Mouse (Mus musculus): Measurements from ENCODE around the gene Sdc3. TPM values are rescaled to one million over a fixed set of nuclear protein-coding genes. Genes with fewer than 3 reads are reported as not detected.
A peak's percentile ranks its signal among the peaks of the same experiment; 100 is the strongest.

Gene Sdc3
- polyA plus RNA-seq (2011; ENCODE audit: insufficient read depth, insufficient read length, low replicate concordance, missing spikeins): 13.7 and 18.1 TPM in 2 replicates

GRCm38 (mm10) chr4:130792376-130793179, at the start of gene Sdc3:
Gene Sdc3, plus strand, starts transcription at chr4:130792537.
- Histone ChIP-seq H3K4me3 (replicated peaks; ENCODE audit: control insufficient read depth, low read depth, low read length) (peak within 1 kb of the TSS; percentile 63), H3K27ac (ENCODE audit: control insufficient read depth, insufficient read depth, low read depth, low read length, poor library complexity) (peak within 1 kb of the TSS; percentile 21; the same call in 1 of the 2 replicates), H3K4me1 (ENCODE audit: control insufficient read depth, insufficient read depth, low read length) (peaks cover 2% of the 10 kb centered on the region)
- no peak for TF ChIP-seq CTCF (IDR thresholded peaks at IDR 0.05; ENCODE audit: control insufficient read depth, insufficient read depth, low read length)
- WGBS: 6% methylated on average over 85 of the region's 99 CpGs

GRCm38 (mm10) chr4:130744058-130744457, 48.3 kb upstream of the Sdc3 start:
- 86% methylated on average over 4 of the region's 4 CpGs for WGBS

GRCm38 (mm10) chr4:130745561-130746306, 46.6 kb upstream of the Sdc3 start:
- TF ChIP-seq POLR2A (IDR thresholded peaks at IDR 0.05; ENCODE audit: borderline replicate concordance, control insufficient read depth, low read depth, low read length) (no peak), CTCF (IDR thresholded peaks at IDR 0.05; ENCODE audit: control insufficient read depth, insufficient read depth, low read length) (no peak)
- Histone ChIP-seq H3K4me3 (replicated peaks; ENCODE audit: control insufficient read depth, low read depth, low read length) (no peak overlapping the region), H3K4me1 (ENCODE audit: control insufficient read depth, insufficient read depth, low read length) (no peaks in the 10 kb centered on the region), H3K27ac (ENCODE audit: control insufficient read depth, insufficient read depth, low read depth, low read length, poor library complexity) (no peak overlapping the region)
- WGBS: 94% methylated on average over 5 of the region's 5 CpGs

More at GRCm38 (mm10) chr4:130744058-130744457, 48.3 kb upstream of the Sdc3 start:
- H3K4me1 ChIP-seq (ENCODE audit: control insufficient read depth, insufficient read depth, low read length): no peaks in the 10 kb centered on the region
- TF ChIP-seq CTCF (IDR thresholded peaks at IDR 0.05; ENCODE audit: control insufficient read depth, insufficient read depth, low read length): no peak
- TF ChIP-seq POLR2A (IDR thresholded peaks at IDR 0.05; ENCODE audit: borderline replicate concordance, control insufficient read depth, low read depth, low read length): no peak
- no peak overlapping the region for H3K27ac ChIP-seq (ENCODE audit: control insufficient read depth, insufficient read depth, low read depth, low read length, poor library complexity)
- H3K4me3 ChIP-seq (replicated peaks; ENCODE audit: control insufficient read depth, low read depth, low read length): no peak overlapping the region

GRCm38 (mm10) chr4:130749566-130749965, 42.8 kb upstream of the Sdc3 start:
- Histone ChIP-seq H3K27ac (ENCODE audit: control insufficient read depth, insufficient read depth, low read depth, low read length, poor library complexity) (no peak overlapping the region), H3K4me3 (replicated peaks; ENCODE audit: control insufficient read depth, low read depth, low read length) (no peak overlapping the region), H3K4me1 (ENCODE audit: control insufficient read depth, insufficient read depth, low read length) (no peaks in the 10 kb centered on the region)
- TF ChIP-seq CTCF (IDR thresholded peaks at IDR 0.05; ENCODE audit: control insufficient read depth, insufficient read depth, low read length) (no peak), POLR2A (IDR thresholded peaks at IDR 0.05; ENCODE audit: borderline replicate concordance, control insufficient read depth, low read depth, low read length) (no peak)
- WGBS: 91% methylated on average over 7 of the region's 7 CpGs

GRCm38 (mm10) chr4:130751966-130752365, 40.4 kb upstream of the Sdc3 start:
- Histone ChIP-seq H3K4me1 (ENCODE audit: control insufficient read depth, insufficient read depth, low read length) (no peaks in the 10 kb centered on the region), H3K4me3 (replicated peaks; ENCODE audit: control insufficient read depth, low read depth, low read length) (no peak overlapping the region), H3K27ac (ENCODE audit: control insufficient read depth, insufficient read depth, low read depth, low read length, poor library complexity) (no peak overlapping the region)
- 94% methylated on average over 2 of the region's 2 CpGs for WGBS
- TF ChIP-seq CTCF (IDR thresholded peaks at IDR 0.05; ENCODE audit: control insufficient read depth, insufficient read depth, low read length): no peak
- TF ChIP-seq POLR2A (IDR thresholded peaks at IDR 0.05; ENCODE audit: borderline replicate concordance, control insufficient read depth, low read depth, low read length): no peak

- 91% methylated on average over 7 of the region's 7 CpGs for WGBS
- TF ChIP-seq POLR2A (IDR thresholded peaks at IDR 0.05; ENCODE audit: borderline replicate concordance, control insufficient read depth, low read depth, low read length): no peak
- no peak for TF ChIP-seq CTCF (IDR thresholded peaks at IDR 0.05; ENCODE audit: control insufficient read depth, insufficient read depth, low read length)
- H3K27ac ChIP-seq (ENCODE audit: control insufficient read depth, insufficient read depth, low read depth, low read length, poor library complexity): no peak overlapping the region
- no peak overlapping the region for H3K4me3 ChIP-seq (replicated peaks; ENCODE audit: control insufficient read depth, low read depth, low read length)
- H3K4me1 ChIP-seq (ENCODE audit: control insufficient read depth, insufficient read depth, low read length): no peaks in the 10 kb centered on the region
These were observed 39.7 kb upstream of the Sdc3 start for GRCm38 (mm10) chr4:130752591-130752990.

- TF ChIP-seq CTCF (IDR thresholded peaks at IDR 0.05; ENCODE audit: control insufficient read depth, insufficient read depth, low read length): no peak
- TF ChIP-seq POLR2A (IDR thresholded peaks at IDR 0.05; ENCODE audit: borderline replicate concordance, control insufficient read depth, low read depth, low read length): no peak
- H3K4me3 ChIP-seq (replicated peaks; ENCODE audit: control insufficient read depth, low read depth, low read length): no peak overlapping the region
- no peaks in the 10 kb centered on the region for H3K4me1 ChIP-seq (ENCODE audit: control insufficient read depth, insufficient read depth, low read length)
- WGBS: 88% methylated on average over 5 of the region's 5 CpGs
- no peak overlapping the region for H3K27ac ChIP-seq (ENCODE audit: control insufficient read depth, insufficient read depth, low read depth, low read length, poor library complexity)
These were observed 38.6 kb upstream of the Sdc3 start for GRCm38 (mm10) chr4:130753755-130754154.

- no peak overlapping the region for H3K27ac ChIP-seq (ENCODE audit: control insufficient read depth, insufficient read depth, low read depth, low read length, poor library complexity)
- no peak overlapping the region for H3K4me3 ChIP-seq (replicated peaks; ENCODE audit: control insufficient read depth, low read depth, low read length)
- H3K4me1 ChIP-seq (ENCODE audit: control insufficient read depth, insufficient read depth, low read length): no peaks in the 10 kb centered on the region
- TF ChIP-seq POLR2A (IDR thresholded peaks at IDR 0.05; ENCODE audit: borderline replicate concordance, control insufficient read depth, low read depth, low read length) (no peak), CTCF (IDR thresholded peaks at IDR 0.05; ENCODE audit: control insufficient read depth, insufficient read depth, low read length) (no peak)
- WGBS: 75% methylated on average over 2 of the region's 2 CpGs
These were observed 37.6 kb upstream of the Sdc3 start for GRCm38 (mm10) chr4:130754776-130755175.

All from bone marrow, adult 2 months (tissue).